Mouse (Mus musculus) spleen, postnatal 10 days (tissue): ENCODE data around the gene March5.
"Not testable (repeated sequence)": the region's sequence is repeated elsewhere in the genome, so short reads cannot be mapped to it uniquely, and the experiment has no call there.

ENCODE experiments used
- DNase-seq, 2 experiments: peaks; one replicate each; pipeline ENCODE4 v3.0.0; 2021 to 2022; ENCODE audit warnings: low spot score in 2 of 2

Gene March5

DNA sequence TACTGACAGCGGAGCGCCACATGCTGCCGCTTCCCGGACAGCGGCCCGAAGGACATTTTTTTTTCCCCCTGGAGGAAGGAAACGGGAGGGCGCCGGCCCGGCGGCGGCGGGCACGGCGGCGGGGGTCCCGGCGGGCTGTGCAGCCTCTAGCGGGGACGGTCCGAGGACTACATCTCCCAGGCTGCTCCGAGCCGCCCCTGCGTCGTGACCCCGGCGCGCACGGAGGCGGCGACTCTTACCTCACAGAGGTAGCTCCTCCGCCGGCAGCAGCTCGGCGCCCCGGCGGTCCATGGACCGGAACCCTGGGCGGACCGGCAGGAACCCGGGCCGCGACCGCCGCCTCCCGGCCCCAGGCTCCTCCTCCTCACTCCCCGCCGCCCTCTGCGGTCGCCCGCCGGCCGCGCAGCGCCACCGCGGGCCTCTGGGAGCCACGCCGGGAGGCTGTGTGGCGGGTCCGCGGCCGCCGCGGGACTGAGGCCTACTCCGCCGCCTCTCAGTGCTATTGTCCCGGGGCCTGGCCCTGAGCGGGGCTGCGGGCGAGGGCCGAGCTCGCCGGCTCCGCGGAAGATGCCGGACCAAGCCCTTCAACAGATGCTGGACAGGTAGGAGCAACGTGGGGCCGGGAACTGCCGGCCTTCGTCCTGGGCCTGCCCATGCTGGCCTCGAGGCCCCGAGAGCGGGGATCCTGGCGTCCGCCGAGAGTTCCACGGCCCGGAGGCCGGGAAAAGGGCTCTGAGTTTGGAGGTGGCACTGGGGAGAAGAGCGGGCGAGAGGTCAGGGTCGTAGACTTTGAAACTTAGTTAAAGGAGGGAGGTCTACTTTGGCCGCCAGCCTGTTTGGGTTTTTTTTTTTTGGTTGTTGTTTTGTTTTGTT is at the start of gene March5:
TSS of gene March5 (plus strand) at position 241 of the 873 bp plus-strand sequence.
- DNase-seq: peak; percentile 86 to 88

DNA sequence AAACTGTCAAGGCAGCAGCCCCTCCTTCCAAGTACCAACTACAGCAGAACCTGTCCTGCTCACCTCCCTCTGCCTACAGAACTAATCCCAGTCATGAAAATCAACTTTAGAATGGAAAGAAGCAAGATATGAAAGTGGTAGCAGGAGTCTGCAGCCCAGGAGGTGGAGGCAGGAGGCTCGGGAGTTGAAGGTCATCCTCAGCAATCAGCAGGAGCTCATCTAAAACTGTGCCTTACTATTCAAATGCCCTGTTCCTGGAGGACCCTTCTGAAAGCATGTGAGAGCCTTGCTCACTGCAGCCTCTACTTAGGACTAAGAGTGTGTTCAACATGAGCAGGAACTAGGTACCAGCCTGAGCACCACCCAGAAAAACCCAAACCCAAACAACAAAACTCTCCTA is 35.2 kb upstream of the March5 start:
- no peak for DNase-seq

DNA sequence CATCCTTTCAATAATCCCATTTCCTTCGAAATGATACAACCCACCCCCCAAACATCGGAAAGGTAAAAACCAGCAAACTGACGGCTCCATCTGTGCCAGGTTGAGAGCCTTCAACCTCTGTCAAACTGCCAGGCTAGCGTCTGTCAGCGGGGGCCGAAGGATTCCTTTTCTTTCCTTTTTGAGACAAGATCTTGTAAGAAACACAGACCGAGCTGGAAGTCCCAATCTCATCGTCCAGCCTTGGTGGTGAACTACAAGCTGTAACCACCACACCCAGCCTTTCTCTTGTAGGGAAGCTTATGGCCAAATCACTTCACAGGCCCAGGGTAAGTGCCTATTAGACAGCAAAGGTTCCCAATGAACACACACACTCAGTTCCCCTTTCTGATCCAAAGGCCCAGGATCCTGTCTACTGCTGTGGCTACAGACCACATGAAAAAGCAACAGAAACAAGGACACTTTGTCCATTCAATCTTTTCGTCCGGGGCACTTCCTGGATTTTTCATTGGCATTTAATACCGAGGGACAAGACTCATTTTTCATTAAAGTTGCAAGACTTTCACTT is 34.7 kb upstream of the March5 start:
- DNase-seq: no peak

- DNase-seq: no peak
Measured at GRCm38 (mm10) chr19:37173331-37174115, 33.8 kb upstream of the March5 start.

GRCm38 (mm10) chr19:37174116-37174715 is 33.1 kb upstream of the March5 start:
- peak; percentile 53 to 55 for DNase-seq

DNA sequence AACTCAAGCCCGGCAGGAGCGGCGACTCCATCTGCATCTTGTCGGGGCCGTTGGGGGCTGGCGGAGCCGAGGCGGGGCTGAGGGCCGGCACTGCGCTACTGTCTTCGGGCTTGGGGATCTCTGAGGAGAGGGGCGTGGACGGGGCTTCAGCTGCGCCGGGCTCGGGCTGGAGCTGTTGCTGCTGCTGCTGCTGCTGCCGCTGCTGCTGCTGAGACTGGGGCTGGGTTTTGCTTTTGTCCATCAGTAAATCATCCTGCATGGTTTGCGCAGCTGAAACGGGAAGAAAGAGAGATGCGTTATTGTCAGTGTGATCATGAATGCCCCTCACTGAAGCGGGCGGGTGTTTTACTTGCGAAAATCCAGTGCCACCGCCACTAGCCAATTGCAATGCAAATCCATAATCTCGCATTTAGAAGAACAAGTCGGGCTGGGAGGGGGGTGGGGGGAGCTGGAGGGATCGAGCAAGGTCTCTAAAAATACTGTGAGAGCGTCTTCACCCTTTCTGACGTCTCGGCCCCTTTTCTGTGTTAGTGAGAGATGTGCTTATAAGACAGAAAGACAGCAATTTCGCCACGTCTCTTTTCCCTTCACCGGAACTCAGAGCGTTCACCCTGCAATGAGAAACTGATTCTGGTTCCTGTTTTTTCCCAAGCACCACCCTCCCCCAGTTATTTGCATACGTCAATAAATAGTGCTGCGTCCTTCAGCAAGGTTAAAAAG is 32.5 kb upstream of the March5 start:
- peak in 1 of 2 experiments; percentile 51 for DNase-seq

- peak in 1 of 2 experiments; percentile 37 for DNase-seq
Measured at GRCm38 (mm10) chr19:37175436-37175805, 31.9 kb upstream of the March5 start.

DNA sequence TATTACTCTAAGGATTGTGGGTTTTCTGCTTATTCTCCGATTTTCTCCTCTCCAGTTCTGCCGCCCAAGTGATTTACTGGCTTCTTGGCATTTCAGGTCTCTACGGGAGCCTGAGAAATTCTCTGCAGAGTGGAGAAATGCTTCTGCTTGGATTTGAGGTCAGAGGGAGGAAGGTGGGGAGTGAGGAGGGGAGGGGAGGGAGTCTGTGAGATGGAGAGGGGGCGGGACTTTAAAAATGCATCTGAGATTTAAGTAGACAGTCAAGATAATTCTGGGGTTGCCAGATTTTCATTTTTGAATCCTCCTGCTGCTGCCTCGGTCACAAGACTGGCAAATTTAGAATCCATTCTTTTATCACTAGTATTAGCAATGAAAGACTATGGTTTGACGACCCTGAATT is 31.4 kb upstream of the March5 start:
- DNase-seq: no peak

DNA sequence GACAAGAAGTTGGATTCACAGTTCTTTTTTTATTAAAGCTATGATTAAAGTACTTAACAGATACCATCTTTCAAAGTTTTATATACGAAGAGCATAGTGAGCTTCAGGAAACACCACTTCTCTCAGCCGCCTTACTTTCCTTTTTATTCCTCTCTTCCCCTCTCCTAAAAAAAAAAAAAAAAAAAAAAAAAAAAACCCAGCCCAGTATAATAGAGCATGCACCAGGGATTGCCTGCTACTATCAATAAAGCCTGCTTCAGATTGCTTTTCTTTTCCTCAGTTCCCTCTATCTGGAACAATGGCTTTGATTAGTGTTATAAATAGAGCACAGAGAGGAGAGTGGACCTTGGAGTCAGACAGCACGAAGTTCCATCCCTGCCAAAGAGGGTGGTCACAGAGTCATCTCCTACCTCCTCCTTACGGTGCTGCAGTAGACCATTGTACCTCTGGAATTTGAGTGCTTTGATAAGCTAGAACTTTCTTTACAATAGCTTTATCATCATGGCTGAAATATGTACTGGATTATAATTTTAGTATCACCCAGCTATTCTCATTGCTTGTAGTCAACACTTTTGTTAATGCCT is 30.4 kb upstream of the March5 start:
- no peak for DNase-seq

- DNase-seq: peak; percentile 47 to 67
Measured at GRCm38 (mm10) chr19:37177819-37178708, 29.3 kb upstream of the March5 start.

DNA sequence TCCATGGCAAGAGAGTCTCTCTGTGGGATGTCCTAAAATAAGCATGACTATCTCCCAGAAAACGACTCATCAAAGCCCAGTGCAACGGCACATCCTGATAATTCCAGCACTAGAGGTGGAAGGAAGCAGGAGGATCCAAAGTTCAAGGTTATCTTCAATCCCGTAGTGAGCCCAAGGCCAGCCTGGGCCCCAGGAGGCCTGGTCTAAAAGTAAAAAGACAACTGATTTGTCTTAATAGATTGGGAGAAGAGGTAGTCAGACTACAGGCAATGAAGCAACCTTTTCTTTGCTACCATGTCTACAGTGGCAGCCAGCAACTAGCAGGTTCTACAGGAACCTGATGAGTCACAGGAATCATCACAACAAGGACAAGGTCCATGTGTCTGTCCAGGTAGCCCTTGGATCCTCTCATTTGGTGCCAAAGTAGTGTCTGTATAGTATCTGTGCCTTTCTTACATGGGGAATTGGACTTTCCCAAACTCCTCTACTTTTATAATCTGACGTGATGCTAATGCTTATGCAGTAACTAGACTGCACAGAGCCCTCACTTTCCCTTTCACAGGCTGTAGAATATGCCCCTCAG is 18.9 kb upstream of the March5 start:
- no peak for DNase-seq

DNA sequence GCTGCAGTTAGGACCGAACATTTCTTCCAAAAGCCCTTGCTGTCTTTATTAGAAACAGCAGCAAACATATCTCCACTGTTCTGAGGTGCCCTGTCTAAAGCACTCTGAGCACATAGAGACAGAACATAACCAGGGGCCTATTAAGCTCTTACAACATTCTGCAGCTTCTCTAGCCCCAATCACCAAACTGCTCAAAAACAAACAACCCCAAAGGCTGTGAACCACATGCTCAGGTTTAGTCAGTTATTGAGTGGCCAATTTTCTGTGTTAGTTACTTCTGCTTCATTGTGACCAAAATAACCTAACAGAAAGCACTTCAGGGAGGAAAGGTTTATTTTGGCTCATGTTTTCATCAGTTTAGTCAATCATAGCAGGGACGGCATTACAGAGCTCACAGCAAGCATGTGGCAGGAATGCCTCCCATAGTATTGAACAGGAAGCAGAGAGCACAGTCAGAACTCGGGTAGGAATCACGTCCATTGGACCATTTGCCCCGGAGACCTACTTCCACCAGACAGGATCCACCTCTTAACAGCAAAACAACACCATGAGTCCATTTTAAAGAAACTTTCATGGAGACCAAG is 14.8 kb upstream of the March5 start:
- no peak for DNase-seq

DNA sequence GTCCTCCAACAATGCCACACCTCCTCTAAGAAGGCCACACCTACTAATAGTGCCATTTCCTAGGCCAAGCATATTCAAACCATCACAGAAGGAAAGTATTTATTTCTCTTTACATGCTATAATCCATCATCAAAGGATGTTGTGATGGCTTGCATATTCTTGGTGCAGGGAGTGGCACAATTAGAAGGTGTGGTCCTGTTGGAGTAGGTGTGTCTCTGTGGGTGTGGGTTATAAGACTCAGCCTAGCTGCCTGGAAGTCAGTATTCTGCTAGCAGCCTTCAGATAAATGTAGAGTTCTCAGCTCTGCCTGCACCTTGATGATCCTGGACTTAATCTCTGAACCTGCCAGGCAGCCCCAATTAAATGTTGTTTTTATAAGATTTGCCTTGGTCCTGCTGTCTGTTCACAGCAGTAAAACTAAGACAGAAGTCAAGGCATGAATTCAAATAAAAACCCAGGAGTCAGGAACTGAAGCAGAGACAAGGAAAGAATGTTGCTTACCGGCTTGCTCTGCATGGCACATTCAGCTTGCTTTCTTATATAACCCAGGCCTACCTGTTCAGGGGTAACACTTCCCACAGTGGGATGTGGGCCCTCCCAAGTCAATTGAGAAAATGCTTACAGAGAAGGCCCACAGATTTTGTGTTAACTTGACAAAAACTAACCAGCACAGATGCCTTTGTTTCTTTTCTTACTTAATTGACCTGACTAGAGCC is 9.0 kb upstream of the March5 start:
- no peak for DNase-seq

DNA sequence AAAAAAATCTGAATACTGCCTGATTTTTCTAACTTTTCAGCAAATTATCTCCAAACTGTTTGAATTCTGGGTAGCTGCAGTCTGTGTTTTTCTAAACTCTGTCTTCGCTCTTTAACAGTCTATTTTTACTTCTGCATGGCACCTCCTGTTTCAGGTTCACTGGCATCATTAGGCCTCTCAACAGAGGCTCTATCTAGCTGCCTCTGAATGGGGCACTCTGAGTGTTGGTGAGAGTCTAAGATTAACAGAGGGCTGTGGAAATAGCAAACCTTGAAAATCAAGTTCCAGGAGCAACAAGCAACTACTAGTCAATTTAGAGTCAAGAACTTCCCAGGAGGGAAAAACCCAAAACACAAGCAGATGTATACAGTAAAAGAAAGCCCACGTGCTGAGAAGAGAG is 7.5 kb upstream of the March5 start:
- DNase-seq: no peak

GRCm38 (mm10) chr19:37203371-37203770 is 4.0 kb upstream of the March5 start:
- DNase-seq: no peak

DNA sequence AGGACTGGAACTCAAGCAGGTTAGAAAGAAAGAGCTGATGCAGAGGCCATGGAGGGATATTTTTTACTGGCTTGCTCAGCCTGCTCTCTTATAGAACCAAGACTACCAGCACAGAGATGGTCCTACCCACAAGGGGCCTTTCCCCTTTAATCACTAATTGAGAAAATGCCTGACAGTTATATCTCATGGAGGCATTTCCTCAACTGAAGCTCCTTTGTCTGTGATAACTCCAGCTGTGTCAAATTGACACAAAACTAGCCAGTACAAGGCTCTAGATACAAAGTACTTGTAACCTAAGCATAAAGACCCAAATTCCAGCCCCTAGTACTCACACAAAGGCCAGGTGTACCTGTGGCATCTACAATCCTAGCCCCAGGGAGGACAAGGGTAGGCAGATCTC is 2.2 kb upstream of the March5 start:
- DNase-seq: not testable (repeated sequence)

DNA sequence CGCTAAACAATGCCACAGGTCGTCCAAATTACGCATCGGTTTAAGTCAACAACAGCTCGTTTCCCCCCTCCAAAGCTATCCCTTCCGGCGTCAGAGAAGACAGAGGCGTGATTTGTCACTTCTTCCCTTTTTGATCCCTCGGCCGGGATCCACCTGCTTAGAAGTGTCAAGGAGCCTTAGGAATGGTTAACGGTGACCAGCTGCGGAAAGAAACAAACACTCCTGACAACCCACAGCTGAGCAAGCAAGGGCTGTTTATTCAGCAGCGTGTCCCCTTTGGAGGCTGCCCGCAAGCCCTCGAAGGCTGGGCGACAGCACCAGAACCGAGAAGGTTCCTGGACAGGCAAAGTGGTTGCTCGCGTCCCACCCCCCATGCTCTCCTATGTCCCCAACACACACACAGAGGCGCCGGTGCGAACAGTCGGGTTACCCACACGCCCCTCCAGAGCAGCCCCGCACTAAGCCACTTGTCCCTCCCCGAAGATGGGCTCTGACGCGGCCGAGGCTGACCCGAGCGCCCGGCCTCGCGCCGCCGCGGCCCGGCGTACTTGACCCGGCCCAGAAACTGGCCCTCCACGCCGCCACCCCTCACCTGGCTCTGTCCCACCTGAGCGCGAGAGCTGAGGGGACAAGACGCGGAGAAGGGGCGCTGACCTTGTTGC is 571 bp upstream of the March5 start:
- DNase-seq: peak; percentile 67 to 78

GRCm38 (mm10) chr19:37208176-37208755 is 923 bp downstream of the March5 start, which contains the start of gene Cpeb3:
Gene Cpeb3, minus strand, starts transcription at chr19:37208601.
- DNase-seq: peak; percentile 62 to 69
